Mouse (Mus musculus) hindlimb bud, embryonic 11.5 days (tissue): ENCODE data around the gene Eme2.

Experiments used
- DNase-seq: peaks from one replicate; pipeline ENCODE4 v3.0.0-alpha.2; 2012; ENCODE audit warnings: low read depth, low spot score; ENCODE audit errors: extremely low spot score

The Eme2 gene

GRCm38 (mm10) chr17:24897600-24897999, 2.7 kb upstream of the Eme2 start:
- DNase-seq: no peak

DNA sequence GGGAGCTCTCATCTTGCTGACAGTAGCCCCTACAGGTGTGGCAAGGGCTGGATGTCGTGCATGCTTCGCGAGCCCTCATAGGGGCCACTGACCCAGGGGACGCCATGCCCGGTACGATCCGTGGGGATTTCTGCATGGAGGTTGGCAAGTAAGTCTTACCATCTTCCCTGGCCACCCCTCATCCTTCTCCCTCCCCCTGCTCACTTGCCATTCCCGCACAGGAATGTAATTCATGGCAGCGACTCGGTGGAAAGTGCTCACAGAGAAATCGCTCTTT, 2.0 kb upstream of the Eme2 start:
- DNase-seq: no peak

DNA sequence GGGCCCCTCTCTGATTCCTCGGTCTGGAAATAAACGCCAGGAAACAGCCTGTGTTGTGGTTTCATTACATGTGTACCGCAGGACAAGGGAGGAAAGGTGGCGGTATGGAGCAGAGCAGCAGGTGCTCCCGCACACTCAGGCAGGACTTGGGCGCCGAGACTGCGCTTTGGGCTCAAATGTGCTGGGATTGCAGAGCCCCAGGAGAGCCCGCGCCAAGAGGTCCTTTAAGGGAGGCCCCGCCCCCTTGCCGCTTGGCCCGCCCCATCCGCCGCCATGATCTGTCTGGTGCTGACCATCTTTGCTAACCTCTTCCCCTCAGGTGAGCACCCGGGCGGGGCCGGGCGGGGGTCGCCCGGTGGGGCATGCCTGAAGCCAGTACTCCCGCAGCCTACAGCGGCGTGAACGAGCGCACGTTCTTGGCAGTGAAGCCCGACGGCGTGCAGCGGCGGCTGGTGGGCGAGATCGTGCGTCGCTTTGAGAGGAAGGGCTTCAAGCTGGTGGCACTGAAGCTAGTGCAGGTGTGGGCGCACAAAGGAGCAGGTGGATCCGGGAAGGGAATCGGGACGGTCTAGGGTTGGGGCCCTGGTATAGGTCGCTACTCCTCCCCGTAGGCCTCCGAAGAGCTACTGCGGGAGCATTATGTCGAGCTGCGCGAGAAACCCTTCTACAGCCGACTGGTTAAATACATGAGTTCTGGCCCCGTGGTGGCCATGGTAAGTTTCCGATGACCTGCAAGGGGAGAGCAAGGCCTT, 1.5 kb upstream of the Eme2 start, which contains the start of gene Nme3:
TSS of gene Nme3 (plus strand) at position 260 of the 752 bp plus-strand sequence.
- no peak for DNase-seq

DNA sequence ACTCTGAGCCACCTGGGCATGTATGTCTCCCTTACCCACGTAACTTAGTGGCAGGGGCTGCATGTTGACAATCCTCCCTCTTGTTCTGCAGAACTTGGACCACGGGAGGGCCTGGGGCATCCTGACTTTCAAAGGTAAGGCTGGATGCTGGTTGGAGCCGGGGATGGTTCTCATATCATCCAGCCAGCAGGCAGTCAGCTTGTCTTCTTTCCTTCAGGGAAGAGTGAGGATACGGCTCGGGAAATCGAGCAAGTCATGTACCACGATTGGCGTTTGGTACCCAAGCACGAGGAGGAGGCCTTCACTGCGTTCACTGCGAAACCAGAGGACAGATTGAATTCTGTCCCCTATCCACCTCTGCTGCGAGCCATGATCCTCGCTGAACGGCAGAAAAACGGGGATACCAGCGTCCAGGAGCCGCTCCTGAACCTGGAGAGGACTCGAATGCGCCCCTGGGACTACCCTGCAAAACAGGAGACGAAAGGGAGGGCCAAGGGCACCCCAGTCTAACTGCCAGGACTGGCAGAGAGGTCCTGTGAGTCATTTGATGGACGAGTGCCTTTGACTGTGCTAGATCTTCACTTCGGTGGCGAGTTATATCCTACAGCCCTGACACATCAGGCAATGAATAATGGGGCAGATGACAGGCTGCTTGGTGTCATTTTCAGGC, 819 bp upstream of the Eme2 start:
- DNase-seq: no peak

- DNase-seq: no peak
These were observed 559 bp downstream of the Eme2 start for GRCm38 (mm10) chr17:24894061-24894994.

- DNase-seq: no peak
These were observed 1.6 kb downstream of the Eme2 start for GRCm38 (mm10) chr17:24893276-24893675.

DNA sequence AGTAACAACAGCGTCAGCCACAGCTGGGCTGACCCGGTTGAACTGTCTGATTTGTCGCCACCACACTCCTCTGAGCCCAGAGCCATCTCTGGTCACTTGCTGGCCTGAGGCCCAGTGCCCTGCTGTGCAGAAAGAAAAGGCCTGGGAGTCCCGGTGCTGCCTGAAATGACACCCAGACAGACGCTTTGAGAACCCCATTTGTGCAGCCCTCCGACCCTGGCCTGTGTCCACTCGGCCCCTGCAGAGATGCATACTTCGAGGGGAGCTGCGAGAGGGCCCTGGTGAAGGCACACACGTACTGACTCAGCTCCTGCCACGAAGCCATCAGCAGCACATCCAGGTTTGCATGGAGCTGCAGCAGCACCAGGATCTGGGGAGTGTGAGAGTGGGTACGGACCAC, 2.1 kb downstream of the Eme2 start:
- DNase-seq: no peak

DNA sequence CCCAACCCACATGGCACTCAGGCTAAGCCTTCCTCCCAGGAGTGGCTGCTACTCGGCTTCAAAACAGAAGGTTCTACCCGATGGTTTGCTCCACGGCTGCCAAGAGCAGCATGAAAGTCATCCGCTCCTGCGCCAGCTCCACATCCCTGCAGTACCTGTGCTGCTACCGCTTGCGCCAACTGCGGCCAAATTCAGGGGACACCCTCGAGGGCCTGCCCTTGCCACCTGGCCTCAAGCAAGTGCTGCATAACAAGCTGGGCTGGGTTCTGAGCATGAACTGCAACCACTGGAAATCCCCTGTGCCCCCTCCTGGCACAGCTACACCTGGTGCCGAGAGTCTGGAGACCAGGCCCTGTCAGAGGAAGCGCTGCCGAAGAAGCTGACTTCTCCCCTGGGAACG, 3.6 kb downstream of the Eme2 start:
- no peak for DNase-seq

DNA sequence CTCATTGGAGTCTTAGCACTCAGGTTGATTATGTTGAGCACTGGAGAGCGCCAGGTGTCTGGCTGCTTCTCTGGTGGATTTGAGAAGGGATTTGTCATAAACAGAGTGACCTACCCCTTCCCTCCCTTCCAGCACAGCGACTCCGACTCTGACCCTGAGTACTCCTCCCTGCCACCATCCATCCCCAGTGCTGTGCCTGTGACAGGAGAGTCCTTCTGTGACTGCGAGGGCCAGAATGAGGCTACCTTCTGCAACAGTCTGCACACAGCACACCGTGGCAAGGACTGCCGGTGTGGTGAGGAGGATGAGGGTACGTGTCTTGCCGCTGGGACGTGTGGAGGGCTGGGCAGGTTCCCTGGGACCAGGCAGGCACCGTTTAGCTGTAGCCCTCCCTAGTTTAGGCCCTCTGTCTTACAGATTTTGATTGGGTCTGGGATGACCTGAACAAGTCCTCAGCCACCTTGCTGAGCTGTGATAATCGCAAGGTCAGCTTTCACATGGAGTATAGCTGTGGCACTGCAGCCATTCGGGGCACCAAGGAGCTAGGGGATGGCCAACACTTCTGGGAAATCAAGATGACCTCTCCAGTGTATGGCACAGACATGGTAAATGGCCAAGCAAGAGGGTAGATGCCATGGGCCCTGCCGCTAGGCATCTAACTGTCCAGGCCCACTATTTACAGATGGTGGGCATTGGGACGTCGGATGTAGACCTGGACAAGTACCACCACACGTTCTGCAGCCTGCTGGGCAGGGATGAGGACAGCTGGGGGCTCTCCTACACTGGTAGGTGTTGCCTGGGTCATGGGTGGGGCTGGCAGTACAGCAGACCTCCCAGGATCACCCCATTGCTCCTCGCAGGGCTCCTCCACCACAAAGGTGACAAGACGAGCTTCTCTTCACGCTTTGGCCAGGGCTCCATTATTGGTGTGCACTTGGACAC, 4.5 kb downstream of the Eme2 start:
- no peak for DNase-seq

DNA sequence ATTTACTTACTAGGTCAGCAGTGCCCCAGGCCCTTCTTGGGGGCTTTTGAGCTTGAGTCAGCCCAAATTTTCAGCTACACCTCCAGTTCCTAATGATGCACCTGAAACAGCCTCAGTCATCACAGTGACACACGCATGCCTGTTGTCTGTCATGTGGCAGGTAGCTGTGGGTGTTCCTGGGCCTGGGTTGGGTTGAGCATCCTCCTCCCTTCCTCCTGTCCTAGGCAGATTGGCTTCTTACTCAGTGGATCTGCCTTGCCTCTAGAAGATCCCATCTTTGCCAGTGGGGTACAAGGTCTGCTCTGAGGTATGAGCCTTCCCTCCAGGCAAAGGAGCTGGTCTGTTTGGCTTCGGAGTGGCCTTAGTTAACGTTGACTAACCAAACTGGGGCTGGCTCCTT, 6.0 kb downstream of the Eme2 start:
- no peak for DNase-seq

GRCm38 (mm10) chr17:24887291-24888080, 7.4 kb downstream of the Eme2 start:
- no peak for DNase-seq

DNA sequence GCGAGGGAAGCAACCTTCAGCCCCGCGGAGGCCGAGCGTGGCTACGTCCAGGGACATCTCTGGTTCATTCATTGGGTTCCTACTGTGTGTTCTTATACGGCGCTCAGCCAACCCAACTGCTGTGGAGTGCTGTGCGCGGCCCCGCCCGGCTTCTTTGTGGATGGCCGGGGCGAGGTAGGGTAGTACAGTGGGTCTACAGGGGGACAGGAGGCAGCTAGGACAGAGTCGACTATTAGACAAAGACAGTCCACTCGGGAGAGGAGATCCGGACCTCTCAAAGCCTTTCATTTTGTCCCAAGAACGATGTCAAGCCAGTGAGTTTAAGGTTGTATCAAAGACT, 8.0 kb downstream of the Eme2 start:
- DNase-seq: no peak

DNA sequence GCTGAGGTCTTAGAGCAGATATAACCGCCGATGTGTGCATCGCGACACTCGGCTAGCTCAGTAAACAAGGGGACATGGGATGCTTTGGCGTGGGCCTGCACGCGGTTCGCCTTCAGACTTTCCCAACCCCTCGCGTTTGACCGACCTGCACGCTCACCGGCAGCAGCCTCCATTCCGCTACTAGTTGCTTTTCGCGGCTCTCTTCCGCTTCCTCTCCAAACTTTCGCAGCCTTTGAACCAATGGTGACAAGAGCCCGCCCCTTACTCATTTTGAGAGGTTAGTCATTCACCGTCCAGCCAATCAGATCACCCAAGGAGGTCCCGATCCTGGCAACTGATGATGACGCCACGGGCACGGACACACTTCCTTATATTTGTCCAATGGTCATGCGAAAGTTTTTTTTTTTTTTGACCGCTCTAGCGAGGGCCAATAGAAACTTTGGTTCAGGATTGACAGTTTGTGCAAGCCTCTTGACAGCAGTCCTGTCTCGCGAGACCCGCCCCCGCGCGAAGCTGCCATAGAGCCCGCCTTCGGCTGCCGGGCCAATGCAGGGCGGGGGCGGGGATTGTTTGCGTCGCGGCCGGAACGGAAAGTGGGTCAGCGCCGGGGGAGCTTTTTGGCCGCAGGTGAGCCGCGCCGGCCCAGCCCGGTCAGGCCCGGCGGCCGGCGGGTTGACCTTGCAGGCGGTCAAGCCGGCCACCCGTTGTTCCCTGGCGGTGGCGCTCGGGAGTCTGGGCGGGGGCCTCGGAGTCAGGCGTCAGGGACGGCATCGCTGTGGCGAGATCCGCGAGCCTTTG, 8.6 kb downstream of the Eme2 start, which contains the start of the genes Nubp2 and Spsb3:
TSS of gene Nubp2 (minus strand) at position 216 of the 798 bp plus-strand sequence.
TSS of gene Spsb3 (plus strand) at position 510 of the 798 bp plus-strand sequence.
- DNase-seq: peak; percentile 98

GRCm38 (mm10) chr17:24885356-24886133, 9.3 kb downstream of the Eme2 start:
- no peak for DNase-seq

DNA sequence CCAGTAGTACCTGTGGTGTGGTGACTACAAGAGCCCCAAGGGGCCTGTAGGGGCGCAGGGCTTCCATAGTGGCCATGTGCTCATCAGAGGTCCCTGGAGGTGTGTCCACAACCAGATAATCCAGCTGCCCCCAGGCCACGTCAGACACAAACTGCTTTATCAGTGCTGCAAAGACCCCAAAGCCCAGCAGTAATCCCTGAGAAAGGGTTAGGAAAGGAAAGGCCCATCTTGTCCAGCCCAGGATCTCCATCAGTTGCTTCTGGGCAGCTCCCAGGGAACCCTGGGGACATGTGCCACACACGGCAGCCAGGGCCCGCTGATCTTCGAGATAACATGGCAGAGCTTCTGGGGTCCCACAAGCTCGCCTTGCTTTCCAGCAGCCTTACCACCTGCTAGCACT, 10.5 kb downstream of the Eme2 start:
- DNase-seq: no peak

GRCm38 (mm10) chr17:24881738-24882440, 13.0 kb downstream of the Eme2 start:
- DNase-seq: no peak

- no peak for DNase-seq
These were observed 16.4 kb downstream of the Eme2 start for GRCm38 (mm10) chr17:24878531-24878930.

GRCm38 (mm10) chr17:24878117-24878397, 16.8 kb downstream of the Eme2 start:
- DNase-seq: no peak
